ENCODE assay signal across 15 mouse cellular contexts in genomic region chr4:57278812-57279211, GRCm38 (mm10). TPM values are rescaled to one million over a fixed set of nuclear protein-coding genes. Genes with fewer than 3 reads are reported as not detected.
A peak's percentile ranks its signal among the peaks of the same experiment; 100 is the strongest.
DNase-seq lines count a peak whose midpoint lies in the region; ATAC-seq and TF ChIP-seq lines count a peak whose summit lies in the region.
"Had no signal": no experiment of that assay in that cellular context is flagged by ENCODE, and none has a peak within 500 bp of the region (broad histone marks: within the 10 kb centered on the region; RNA-seq: fewer than 3 reads in every experiment).

No protein-coding gene starts in this region.

- H3K4me3 ChIP-seq in heart, postnatal 0 days (ENCODE audit: low read depth, low read length) = no peak overlapping the region
- H3K4me3 ChIP-seq in heart, embryonic 10.5 days = no peak overlapping the region
- no peak overlapping the region for H3K4me3 ChIP-seq in stomach, embryonic 16.5 days (replicated peaks; ENCODE audit: low read length)
- H3K4me3 ChIP-seq in stomach, postnatal 0 days (ENCODE audit: low read depth, low read length) = no peak overlapping the region
- peak overlapping the region; percentile 56 for H3K4me3 ChIP-seq in megakaryocyte, embryonic 14.5 days (replicated peaks)
- H3K4me3 ChIP-seq: embryonic facial prominence, embryonic 13.5 days; liver, embryonic 12.5 days; midbrain, embryonic 15.5 days had no signal

- no peaks in the 10 kb centered on the region for H3K36me3 ChIP-seq in heart, postnatal 0 days (replicated peaks; ENCODE audit: control insufficient read depth, insufficient read depth, low read length)
- H3K36me3 ChIP-seq in heart, embryonic 10.5 days = no peaks in the 10 kb centered on the region
- no peaks in the 10 kb centered on the region for H3K36me3 ChIP-seq in stomach, embryonic 16.5 days (ENCODE audit: control insufficient read depth, insufficient read depth, low read length)
- H3K36me3 ChIP-seq in stomach, postnatal 0 days (ENCODE audit: control insufficient read depth, insufficient read depth, low read length) = no peaks in the 10 kb centered on the region
- no peaks in the 10 kb centered on the region for H3K36me3 ChIP-seq in megakaryocyte, embryonic 14.5 days (replicated peaks; ENCODE audit: low read length)
- H3K36me3 ChIP-seq: embryonic facial prominence, embryonic 13.5 days; liver, embryonic 12.5 days; midbrain, embryonic 15.5 days had no signal

- no peaks in the 10 kb centered on the region for H3K9me3 ChIP-seq in heart, postnatal 0 days (replicated peaks; ENCODE audit: control insufficient read depth, low read length)
- H3K9me3 ChIP-seq in heart, embryonic 10.5 days = no peaks in the 10 kb centered on the region
- H3K9me3 ChIP-seq in stomach, embryonic 16.5 days (replicated peaks; ENCODE audit: control insufficient read depth, low read length) = no peaks in the 10 kb centered on the region
- H3K9me3 ChIP-seq in stomach, postnatal 0 days (ENCODE audit: control insufficient read depth, low read length) = no peaks in the 10 kb centered on the region
- H3K9me3 ChIP-seq in megakaryocyte, embryonic 14.5 days = no peaks in the 10 kb centered on the region
- H3K9me3 ChIP-seq: embryonic facial prominence, embryonic 13.5 days; liver, embryonic 12.5 days; midbrain, embryonic 15.5 days had no signal

- no peak for TF ChIP-seq EP300 in heart, postnatal 0 days (IDR thresholded peaks at IDR 0.05; ENCODE audit: low read depth)
- TF ChIP-seq EP300 in stomach, postnatal 0 days (optimal IDR thresholded peaks at IDR 0.05) = no peak

- H3K27me3 ChIP-seq in heart, postnatal 0 days (ENCODE audit: control insufficient read depth, insufficient read depth, low read length) = no peaks in the 10 kb centered on the region
- no peaks in the 10 kb centered on the region for H3K27me3 ChIP-seq in heart, embryonic 10.5 days (ENCODE audit: insufficient read depth, poor library complexity, severe bottlenecking)
- no peaks in the 10 kb centered on the region for H3K27me3 ChIP-seq in stomach, embryonic 16.5 days (ENCODE audit: control insufficient read depth, insufficient read depth, low read length)
- H3K27me3 ChIP-seq in stomach, postnatal 0 days (ENCODE audit: control insufficient read depth, insufficient read depth, low read length) = no peaks in the 10 kb centered on the region
- H3K27me3 ChIP-seq in megakaryocyte, embryonic 14.5 days (replicated peaks) = no peaks in the 10 kb centered on the region
- H3K27me3 ChIP-seq: embryonic facial prominence, embryonic 13.5 days; midbrain, embryonic 15.5 days had no signal

- no peak for ATAC-seq in heart, postnatal 0 days (ENCODE audit: insufficient read depth, low read depth)
- 0 out of 2 replicates have a peak, but pooled peaks have one; percentile 1 for ATAC-seq in stomach, embryonic 16.5 days (ENCODE audit: insufficient read depth, low FRiP score)
- ATAC-seq in stomach, postnatal 0 days (ENCODE audit: low FRiP score, low TSS enrichment) = no peak
- peak; percentile 43 for ATAC-seq in common myeloid progenitor, adult 5-6 weeks (replicated peaks; ENCODE audit: low read depth, poor library complexity, severe bottlenecking)
- ATAC-seq: hindbrain, embryonic 16.5 days; liver, embryonic 12.5 days; midbrain, embryonic 15.5 days had no signal

- 43% methylated on average over 10 of the region's 10 CpGs for WGBS in heart, postnatal 0 days
- 58% methylated on average over 10 of the region's 10 CpGs for WGBS in heart, embryonic 10.5 days
- 52% methylated on average over 10 of the region's 10 CpGs for WGBS in stomach, embryonic 16.5 days
- WGBS in stomach, postnatal 0 days = 56% methylated on average over 10 of the region's 10 CpGs

- no peak for TF ChIP-seq CTCF in heart, postnatal 0 days (IDR thresholded peaks at IDR 0.05; ENCODE audit: low read depth)
- no peak for TF ChIP-seq CTCF in stomach, postnatal 0 days (IDR thresholded peaks at IDR 0.05; ENCODE audit: low read depth)

- no peak for DNase-seq in heart, postnatal 0 days (ENCODE audit: low spot score)
- DNase-seq in heart, embryonic 10.5 days (ENCODE audit: low spot score) = no peak
- no peak for DNase-seq in stomach, postnatal 0 days (ENCODE audit: low spot score)
- DNase-seq in left cerebral cortex, adult 11 months (ENCODE audit: low spot score) = no peak
- DNase-seq: cerebellum, adult 9-10 months; gastrocnemius, postnatal 14 days; thymus, adult 18-20 months had no signal

- peaks cover 12% of the 10 kb centered on the region for H3K4me1 ChIP-seq in heart, postnatal 0 days (ENCODE audit: control insufficient read depth, insufficient read depth)
- H3K4me1 ChIP-seq in heart, embryonic 10.5 days = peaks cover 10% of the 10 kb centered on the region; the same call in 1 of the 2 replicates
- peaks cover 45% of the 10 kb centered on the region for H3K4me1 ChIP-seq in stomach, embryonic 16.5 days (ENCODE audit: control insufficient read depth, insufficient read depth, low read length)
- peaks cover 4% of the 10 kb centered on the region; the same call in 1 of the 2 replicates for H3K4me1 ChIP-seq in stomach, postnatal 0 days (replicated peaks; ENCODE audit: control insufficient read depth, insufficient read depth)
- H3K4me1 ChIP-seq in megakaryocyte, embryonic 14.5 days = peaks cover 61% of the 10 kb centered on the region

- peak overlapping the region; percentile 49; the same call in 1 of the 2 replicates for H3K27ac ChIP-seq in heart, postnatal 0 days (ENCODE audit: low read depth)
- no peak overlapping the region for H3K27ac ChIP-seq in heart, embryonic 10.5 days
- H3K27ac ChIP-seq in stomach, embryonic 16.5 days (ENCODE audit: low read length) = no peak overlapping the region
- no peak overlapping the region; the same call in 1 of the 2 replicates for H3K27ac ChIP-seq in stomach, postnatal 0 days (replicated peaks)
- H3K27ac ChIP-seq: embryonic facial prominence, embryonic 13.5 days; liver, embryonic 12.5 days; midbrain, embryonic 15.5 days had no signal

- 0 out of 2 replicates have a peak overlapping the region, but pooled peaks have one; percentile 22 for H3K9ac ChIP-seq in heart, postnatal 0 days (replicated peaks; ENCODE audit: low read depth, low read length)
- H3K9ac ChIP-seq in stomach, embryonic 16.5 days (ENCODE audit: low read length) = no peak overlapping the region
- no peak overlapping the region for H3K9ac ChIP-seq in stomach, postnatal 0 days (ENCODE audit: low read length)
- H3K9ac ChIP-seq: embryonic facial prominence, embryonic 13.5 days; liver, embryonic 12.5 days; lung, embryonic 14.5 days; midbrain, embryonic 15.5 days had no signal

- peak overlapping the region; percentile 19; the same call in 1 of the 2 replicates for H3K4me2 ChIP-seq in heart, postnatal 0 days (ENCODE audit: low read depth, low read length)
- no peak overlapping the region for H3K4me2 ChIP-seq in stomach, embryonic 16.5 days (ENCODE audit: low read depth, low read length)
- H3K4me2 ChIP-seq in stomach, postnatal 0 days (replicated peaks; ENCODE audit: low read depth) = no peak overlapping the region
- H3K4me2 ChIP-seq: embryonic facial prominence, embryonic 13.5 days; liver, embryonic 12.5 days; lung, embryonic 14.5 days; midbrain, embryonic 15.5 days had no signal

RNA-seq across cellular contexts. Expression of gene Ptpn3, which starts 22.8 kb away (rescaled TPM):
- total RNA-seq in heart, postnatal 0 days (2014; rRNA removed; ENCODE audit: low replicate concordance) = 1.0 and 3.4 TPM in 2 replicates
- polyA plus RNA-seq in heart, postnatal 0 days (2015; fragmentation: Nextera tagmentation; extraction: Ambion mirVana) = 2.2 and 2.3 TPM in 2 replicates
- 0.90 and 1.7 TPM in 2 replicates for polyA plus RNA-seq in heart, embryonic 10.5 days (2016; fragmentation: Nextera tagmentation; extraction: Ambion mirVana)
- polyA plus RNA-seq in stomach, embryonic 16.5 days (2015; fragmentation: Nextera tagmentation; extraction: Ambion mirVana) = 7.1 and 7.7 TPM in 2 replicates
- 4.3 and 5.2 TPM in 2 replicates for polyA plus RNA-seq in stomach, postnatal 0 days (2015; fragmentation: Nextera tagmentation; extraction: Ambion mirVana)
- 3.2 and 10.5 TPM in 2 replicates for total RNA-seq in common myeloid progenitor, adult 5-6 weeks (2017)
- 0.07 TPM in 1 of 2 replicates, not detected in the other for polyA plus RNA-seq in megakaryocyte, embryonic 14.5 days (2012; ENCODE audit: insufficient read depth, low replicate concordance)

Comparison
In these comparisons a context has a peak if more than half of its experiments do, and no peak if none do; other contexts are left out.
1. ATAC-seq: peak in stomach, embryonic 16.5 days (single experiment) and common myeloid progenitor, adult 5-6 weeks (single experiment); none in heart, postnatal 0 days (single experiment) and stomach, postnatal 0 days (single experiment).